Mouse (Mus musculus) limb, embryonic 14.5 days (tissue): ENCODE data around the gene Parvg. TPM values are rescaled to one million over a fixed set of nuclear protein-coding genes. Genes with fewer than 3 reads are reported as not detected.

ENCODE experiments used
- ATAC-seq: fragments of 200-750 bp; cut with Nextera tagmentation; 2 replicates; pipeline ENCODE4 v1.8.0; 2017; ENCODE audit warnings: low read depth, moderate number of reproducible peaks, moderate TSS enrichment; ENCODE audit not compliant: low FRiP score
- DNase-seq: peaks from one replicate; pipeline ENCODE4 v3.0.0-alpha.2; 2015; ENCODE audit warnings: low spot score
- H3K27ac ChIP-seq: fragments of 300-500 bp; sonication (generic); replicated peaks from 2 replicates; pipeline ENCODE4 v1.5.1; 2014; ENCODE audit warnings: low read depth, mild to moderate bottlenecking, low read length, moderate library complexity, mixed read lengths
- H3K27me3 ChIP-seq: fragments of 300-500 bp; sonication (generic); 2 replicates; pipeline ENCODE4 v1.6.1; 2014; ENCODE audit warnings: low read length, mixed read lengths; ENCODE audit not compliant: control insufficient read depth, insufficient read depth
- H3K36me3 ChIP-seq: fragments of 300-500 bp; sonication (generic); 2 replicates; pipeline ENCODE4 v1.6.1; 2014; ENCODE audit warnings: mild to moderate bottlenecking, low read length, moderate library complexity, mixed read lengths; ENCODE audit not compliant: control insufficient read depth, insufficient read depth
- H3K4me1 ChIP-seq: fragments of 300-500 bp; sonication (generic); 2 replicates; pipeline ENCODE4 v1.6.1; 2014; ENCODE audit warnings: antibody characterized with exemption, low read length, mixed read lengths; ENCODE audit not compliant: control insufficient read depth, insufficient read depth
- H3K4me2 ChIP-seq: fragments of 300-500 bp; sonication (generic); replicated peaks from 2 replicates; pipeline ENCODE4 v1.6.1; 2014; ENCODE audit warnings: low read depth, mild to moderate bottlenecking, low read length, moderate library complexity; ENCODE audit not compliant: severe bottlenecking
- H3K4me3 ChIP-seq: fragments of 300-500 bp; sonication (generic); replicated peaks from 2 replicates; pipeline ENCODE4 v1.5.1; 2014; ENCODE audit warnings: low read length
- H3K9ac ChIP-seq: fragments of 300-500 bp; sonication (generic); 2 replicates; pipeline ENCODE4 v1.6.1; 2014; ENCODE audit warnings: mild to moderate bottlenecking, low read depth, low read length, moderate library complexity; ENCODE audit not compliant: severe bottlenecking
- H3K9me3 ChIP-seq: fragments of 300-500 bp; sonication (generic); 2 replicates; pipeline ENCODE4 v1.6.1; 2016; ENCODE audit warnings: low read length; ENCODE audit not compliant: control insufficient read depth
- POLR2A ChIP-seq: fragments of 200-500 bp; IDR thresholded peaks from 2 replicates; pipeline ENCODE4 v1.8.0; 2012; ENCODE audit warnings: inconsistent platforms, mild to moderate bottlenecking, moderate library complexity, borderline replicate concordance; ENCODE audit not compliant: insufficient read depth, insufficient read length; ENCODE audit errors: extremely low read depth
- WGBS: fragments of 180-500 bp; shearing (Covaris S2); extraction: QIAGEN DNeasy Blood & Tissue Kit; methylation state at CpG from one replicate; pipeline ENCODE4 v1.1.7; 2014; 5-methylcytosine and 5-hydroxymethylcytosine counted together
- polyA plus RNA-seq, 2 experiments: library from polyadenylated mRNA; depleted of rRNA in 1 of 2; stranded (reverse) in 1 of 2; unstranded in 1 of 2; fragments of >200 nt; fragmentation: Nextera tagmentation in 1 of 2; extraction: Ambion mirVana in 1 of 2; gene quantifications; 2 replicates each; pipeline versions ENCODE4 v1.2.1 to v1.2.3; 2012 to 2014

Gene Parvg
- polyA plus RNA-seq, 2 experiments: 2.8 to 3.9 TPM

DNA sequence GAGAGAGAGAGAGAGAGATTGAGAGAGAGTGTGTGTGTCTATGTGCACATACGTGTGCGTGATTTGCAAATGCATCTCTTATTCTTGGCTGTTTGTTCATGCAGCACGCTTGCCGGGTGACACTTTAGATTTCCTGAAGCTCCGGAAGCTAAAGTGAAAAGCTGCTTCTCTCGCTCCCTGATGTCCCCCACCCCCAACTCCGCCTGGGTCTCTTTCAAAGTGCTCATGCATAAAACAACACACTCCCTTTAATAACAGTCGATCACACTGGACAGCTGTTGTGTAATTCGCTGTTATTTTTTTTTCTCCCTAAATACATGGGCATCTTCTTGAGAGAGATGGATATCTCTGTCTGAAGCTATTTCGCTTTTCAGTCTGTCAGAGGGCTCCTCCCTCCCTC, 18.5 kb upstream of the Parvg start:
- H3K27ac ChIP-seq: no peak overlapping the region
- no peak overlapping the region for H3K4me3 ChIP-seq
- WGBS: 84% methylated on average over 10 of the region's 10 CpGs
- ATAC-seq: no peak
- no peaks in the 10 kb centered on the region for H3K27me3 ChIP-seq
- no peak overlapping the region for H3K4me2 ChIP-seq
- no peak for DNase-seq
- H3K4me1 ChIP-seq: peaks cover 26% of the 10 kb centered on the region
- H3K9me3 ChIP-seq: no peaks in the 10 kb centered on the region
- H3K9ac ChIP-seq: no peak overlapping the region
- no peak for TF ChIP-seq POLR2A
- no peaks in the 10 kb centered on the region for H3K36me3 ChIP-seq

DNA sequence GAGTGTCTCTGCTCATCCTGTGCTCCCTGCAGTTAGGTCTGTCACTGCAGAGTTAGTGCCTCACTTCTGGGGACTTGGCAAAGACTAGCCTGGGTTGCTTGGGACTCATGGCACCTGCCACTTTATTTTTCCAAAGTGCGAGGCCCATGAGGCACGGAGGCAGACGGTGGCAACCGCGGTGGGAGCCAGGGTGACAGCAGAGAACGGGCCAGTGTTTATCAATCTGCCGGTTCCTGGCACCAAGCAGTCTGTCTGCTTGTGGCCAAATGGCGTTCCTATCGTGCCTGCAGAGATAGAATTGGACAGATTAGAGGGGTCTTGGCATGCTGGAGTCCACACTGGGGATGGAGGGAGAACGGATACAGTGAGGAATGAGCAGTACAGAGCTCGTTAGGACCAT, 13.6 kb upstream of the Parvg start:
- no peaks in the 10 kb centered on the region for H3K36me3 ChIP-seq
- H3K4me1 ChIP-seq: peaks cover 27% of the 10 kb centered on the region
- H3K27ac ChIP-seq: no peak overlapping the region
- DNase-seq (no peak), ATAC-seq (no peak)
- 81% methylated on average over 11 of the region's 11 CpGs for WGBS
- H3K4me2 ChIP-seq: no peak overlapping the region
- H3K4me3 ChIP-seq: no peak overlapping the region
- no peaks in the 10 kb centered on the region for H3K27me3 ChIP-seq
- TF ChIP-seq POLR2A: no peak
- no peak overlapping the region for H3K9ac ChIP-seq
- no peaks in the 10 kb centered on the region for H3K9me3 ChIP-seq

DNA sequence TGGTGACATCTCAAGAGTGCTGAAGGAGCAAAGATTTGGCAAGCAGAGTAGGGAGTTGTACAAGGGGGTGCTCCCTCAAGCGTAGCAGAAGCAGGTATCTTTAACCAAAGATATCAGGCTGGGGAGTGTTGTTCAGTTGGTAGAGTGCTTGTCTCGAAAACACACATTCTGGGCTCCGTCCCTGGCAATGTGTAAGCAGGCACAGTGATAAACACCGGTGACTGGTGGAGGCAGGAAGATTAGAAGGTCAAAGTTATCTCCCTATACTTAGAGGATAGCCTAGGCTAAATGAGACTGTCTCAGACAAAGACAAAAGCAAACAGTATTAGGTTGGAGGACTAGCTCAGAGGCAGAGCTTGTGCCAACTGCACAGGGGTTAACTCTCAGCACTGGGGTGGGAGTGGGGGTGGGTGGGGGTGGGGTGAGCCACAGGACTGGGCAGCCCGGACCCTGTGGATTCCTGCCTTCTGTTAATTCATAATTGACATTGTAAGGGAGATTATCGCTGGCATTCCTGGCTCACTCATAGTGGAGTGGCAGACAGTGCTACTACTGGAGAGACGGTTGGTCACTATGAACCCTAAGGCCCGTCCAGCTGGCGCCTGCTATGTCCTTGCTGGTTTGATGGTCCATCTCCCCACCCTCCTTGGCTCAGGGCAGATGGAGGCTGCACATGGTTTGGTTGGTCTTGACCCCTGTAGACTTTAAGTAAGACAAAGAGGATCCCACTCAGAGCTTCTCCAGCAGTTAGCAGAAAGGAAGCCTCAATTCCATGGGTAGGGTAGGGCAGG, 12.3 kb upstream of the Parvg start:
- no peak for TF ChIP-seq POLR2A
- H3K4me3 ChIP-seq: no peak overlapping the region
- no peak for ATAC-seq
- no peak overlapping the region for H3K4me2 ChIP-seq
- no peaks in the 10 kb centered on the region for H3K27me3 ChIP-seq
- 78% methylated on average over 9 of the region's 9 CpGs for WGBS
- H3K27ac ChIP-seq: no peak overlapping the region
- DNase-seq: no peak
- H3K9me3 ChIP-seq: no peaks in the 10 kb centered on the region
- H3K4me1 ChIP-seq: peaks cover 33% of the 10 kb centered on the region
- no peaks in the 10 kb centered on the region for H3K36me3 ChIP-seq
- H3K9ac ChIP-seq: no peak overlapping the region

DNA sequence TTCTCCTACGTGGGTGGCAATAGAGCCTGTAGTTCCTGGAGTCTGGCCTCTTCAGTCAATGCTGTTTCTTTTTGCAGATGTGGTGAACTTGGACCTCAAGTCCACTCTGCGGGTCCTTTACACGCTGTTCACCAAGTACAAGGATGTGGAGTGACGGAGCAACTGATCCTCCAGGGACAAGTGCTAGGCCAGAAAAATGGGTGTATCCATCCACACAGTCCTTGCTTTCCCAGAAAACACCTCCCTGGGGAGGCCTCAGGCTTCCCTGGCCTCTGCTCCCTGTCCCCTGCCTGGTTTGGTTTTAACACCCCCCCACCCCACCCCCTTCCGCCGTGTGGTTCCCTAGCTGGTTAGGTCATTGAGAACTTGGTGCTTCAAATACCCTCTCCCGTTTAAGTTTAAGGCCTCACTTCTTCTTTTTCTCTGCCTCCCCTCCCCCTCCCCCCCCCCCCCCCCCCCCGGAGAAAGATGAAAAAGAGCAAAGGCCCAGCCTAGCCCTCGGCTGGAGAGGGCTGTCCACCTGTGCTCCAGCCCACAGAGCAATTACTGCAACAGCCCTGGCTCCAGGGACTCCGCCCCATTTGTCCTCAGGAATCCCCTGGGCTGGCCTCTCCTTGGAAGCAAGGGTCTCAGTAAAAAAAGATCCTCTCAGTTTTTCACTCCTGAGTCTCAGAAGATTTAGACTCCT, 10.8 kb upstream of the Parvg start:
- peak overlapping the region; percentile 9; the same call in 1 of the 2 replicates for H3K4me2 ChIP-seq
- no peaks in the 10 kb centered on the region for H3K9me3 ChIP-seq
- no peak for DNase-seq
- no peak overlapping the region for H3K9ac ChIP-seq
- ATAC-seq: peak; percentile 27
- peak overlapping the region; percentile 55; the same call in 1 of the 2 replicates for H3K27ac ChIP-seq
- no peaks in the 10 kb centered on the region for H3K36me3 ChIP-seq
- no peaks in the 10 kb centered on the region for H3K27me3 ChIP-seq
- peaks cover 33% of the 10 kb centered on the region for H3K4me1 ChIP-seq
- no peak overlapping the region for H3K4me3 ChIP-seq
- no peak for TF ChIP-seq POLR2A
- WGBS: 36% methylated on average over 10 of the region's 10 CpGs

DNA sequence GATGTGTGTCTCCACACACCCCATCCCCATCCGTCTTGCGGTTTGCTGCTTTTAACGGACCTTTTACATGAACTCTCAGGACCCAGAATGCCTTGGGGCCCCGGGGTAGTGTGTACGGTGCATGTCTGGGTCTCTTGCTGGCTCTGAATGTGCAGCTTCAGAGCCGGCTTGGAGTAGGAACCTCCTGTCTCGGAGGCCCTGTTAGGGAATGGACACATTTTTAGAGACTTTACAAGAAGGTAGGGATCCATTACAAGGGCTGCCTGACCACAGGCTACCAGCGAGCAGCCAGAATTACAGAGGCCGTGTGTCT, 10.3 kb upstream of the Parvg start:
- Histone ChIP-seq H3K27ac (peak overlapping the region; percentile 55; the same call in 1 of the 2 replicates), H3K36me3 (no peaks in the 10 kb centered on the region), H3K9me3 (no peaks in the 10 kb centered on the region), H3K4me3 (no peak overlapping the region), H3K9ac (no peak overlapping the region), H3K4me2 (peak overlapping the region; percentile 9; the same call in 1 of the 2 replicates), H3K27me3 (no peaks in the 10 kb centered on the region), H3K4me1 (peaks cover 33% of the 10 kb centered on the region)
- DNase-seq (peak; percentile 23), ATAC-seq (peak; percentile 70)
- 8% methylated on average over 9 of the region's 9 CpGs for WGBS
- no peak for TF ChIP-seq POLR2A
